Mouse (Mus musculus): ENCODE data around the gene Chrna3.

- TF ChIP-seq CTCF (conservative IDR thresholded peaks at IDR 0.05; ENCODE audit: low read length) (no peak), POU5F1 (IDR thresholded peaks at IDR 0.05; ENCODE audit: borderline replicate concordance, low read length) (no peak)
Observed at GRCm38 (mm10) chr9:54994381-54994780, 32.0 kb downstream of the Chrna3 start.
